Mouse (Mus musculus) adrenal gland, adult 2 months (tissue): ENCODE data around the gene Carns1. TPM values are rescaled to one million over a fixed set of nuclear protein-coding genes. Genes with fewer than 3 reads are reported as not detected.
A peak's percentile ranks its signal among the peaks of the same experiment; 100 is the strongest.

Source experiments
- DNase-seq: peaks from one replicate; pipeline ENCODE4 v3.0.0; 2021
- polyA plus RNA-seq: library from polyadenylated mRNA; depleted of rRNA; stranded (reverse); fragments of >200 nt; gene quantifications from 2 replicates; pipeline ENCODE4 v1.2.3, GENCODE M21; 2012
- total RNA-seq, 2 experiments: library from RNA; stranded (reverse); gene quantifications; 2 replicates each; pipeline ENCODE4 v1.2.3; 2021

Gene Carns1
- total and polyA plus RNA-seq, 3 experiments: 2.9 to 5.8 (median 3.8) TPM

DNA sequence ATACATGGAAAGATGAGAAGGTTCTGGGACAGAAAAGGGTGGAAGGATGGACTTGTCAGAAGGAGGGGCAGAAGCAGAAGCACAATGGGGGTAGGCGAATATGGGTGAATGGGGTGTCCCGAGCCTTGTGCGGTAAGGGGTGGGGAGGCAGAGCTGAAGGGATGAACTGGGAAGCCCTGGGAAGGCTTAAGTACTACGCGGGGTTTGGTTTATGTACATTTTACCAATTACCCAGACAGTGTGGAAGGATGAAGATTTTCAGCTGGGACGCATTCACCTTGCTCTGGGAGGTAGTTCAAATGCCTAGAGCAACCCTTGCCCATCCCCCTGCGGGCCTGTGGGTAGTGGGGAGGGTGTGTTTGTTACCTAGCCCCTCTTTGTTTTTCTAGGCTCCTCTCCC is 26.9 kb upstream of the Carns1 start:
- no peak for DNase-seq

DNA sequence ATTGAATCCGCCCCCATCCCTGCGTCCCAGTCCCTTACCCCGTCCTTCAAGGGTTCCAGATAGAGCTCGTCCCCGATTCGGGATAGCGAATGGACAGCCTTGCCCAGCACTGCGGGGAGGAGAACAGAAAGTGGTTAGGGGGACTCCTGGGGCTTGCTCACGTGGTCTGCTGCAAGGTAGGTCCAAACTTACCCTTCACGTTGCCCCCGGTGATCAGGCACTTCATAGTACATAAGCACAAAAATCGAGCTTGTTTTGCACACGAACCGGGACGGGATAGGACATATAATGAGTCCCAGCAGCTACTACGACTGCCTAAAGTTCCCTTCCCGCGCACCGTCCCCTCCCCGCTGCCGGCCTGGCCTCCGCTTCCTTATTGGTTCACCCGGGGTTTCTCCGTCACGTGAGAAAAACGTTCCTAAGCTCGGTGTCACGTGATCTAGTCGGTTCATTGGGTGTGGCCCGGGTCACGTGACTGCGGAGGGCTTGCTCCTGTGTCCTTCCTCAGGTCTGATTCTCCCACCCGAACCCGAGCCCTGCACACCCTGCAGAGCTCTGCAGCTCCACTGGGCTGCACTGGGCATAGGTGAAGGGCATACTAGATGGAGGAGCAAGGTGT is 26.1 kb upstream of the Carns1 start, which contains the start of gene Rad9a:
Gene Rad9a (minus strand): TSS at position 372 of the 619 bp plus-strand sequence.
- peak; percentile 96 for DNase-seq

DNA sequence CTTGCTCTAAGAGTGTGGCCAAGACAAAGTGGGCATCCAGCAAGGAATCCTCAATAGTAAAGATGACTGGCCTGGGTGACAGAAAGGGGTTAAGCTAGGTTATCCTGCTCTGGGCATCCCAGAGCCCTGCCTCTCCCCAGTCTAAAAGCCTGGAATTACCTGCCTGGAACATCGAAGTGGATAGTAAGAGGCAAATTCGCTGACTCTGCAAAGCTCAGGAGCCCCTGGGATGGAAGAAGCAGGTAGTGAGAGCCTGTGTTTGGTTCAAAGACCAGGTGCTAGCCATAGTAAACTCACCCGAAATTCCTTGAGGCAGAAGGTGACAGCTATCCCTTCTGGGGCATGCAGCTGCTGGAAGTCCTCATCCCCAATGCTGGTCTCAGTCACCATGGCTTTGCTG is 21.9 kb upstream of the Carns1 start:
- DNase-seq: no peak

DNA sequence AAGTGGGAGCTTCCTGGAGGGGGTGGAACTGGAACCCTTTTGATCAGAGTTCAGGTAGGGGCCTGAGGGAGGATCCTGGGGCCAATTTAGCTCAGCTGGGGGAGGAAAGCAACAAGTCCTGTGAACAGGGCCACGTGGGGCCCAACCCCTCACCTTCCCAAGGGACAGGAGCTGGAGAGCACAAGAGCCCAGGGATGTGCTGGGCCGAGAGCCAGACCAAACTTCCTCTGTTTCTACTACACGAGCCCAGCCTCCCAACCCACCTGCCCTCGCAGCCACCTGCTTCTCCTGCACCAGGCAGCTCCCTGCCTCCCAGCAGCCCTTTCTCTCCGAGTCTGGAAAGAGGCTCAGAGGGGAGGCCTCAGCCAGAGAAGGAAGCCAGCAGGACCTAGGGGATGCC is 21.3 kb upstream of the Carns1 start:
- peak; percentile 43 for DNase-seq

DNA sequence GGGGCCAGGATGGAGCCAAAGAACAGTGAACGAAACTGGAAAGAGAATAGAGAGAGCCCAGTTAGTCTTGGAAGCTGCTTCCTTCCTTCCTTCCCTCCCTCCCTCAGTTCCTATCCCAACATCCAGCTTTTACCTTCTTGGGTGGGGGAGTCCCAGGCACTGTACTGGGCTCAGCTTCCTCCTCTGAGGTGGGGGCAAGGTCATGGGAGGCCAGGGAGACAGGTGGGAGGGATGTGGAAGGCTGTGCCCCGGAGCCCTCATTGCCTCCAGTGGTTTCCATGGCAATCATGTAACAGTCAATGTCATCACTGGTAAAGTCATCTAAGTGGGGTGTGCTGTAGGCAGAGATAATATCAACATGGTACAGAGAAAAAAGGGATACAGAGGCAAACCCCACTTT is 20.8 kb upstream of the Carns1 start:
- no peak for DNase-seq

DNA sequence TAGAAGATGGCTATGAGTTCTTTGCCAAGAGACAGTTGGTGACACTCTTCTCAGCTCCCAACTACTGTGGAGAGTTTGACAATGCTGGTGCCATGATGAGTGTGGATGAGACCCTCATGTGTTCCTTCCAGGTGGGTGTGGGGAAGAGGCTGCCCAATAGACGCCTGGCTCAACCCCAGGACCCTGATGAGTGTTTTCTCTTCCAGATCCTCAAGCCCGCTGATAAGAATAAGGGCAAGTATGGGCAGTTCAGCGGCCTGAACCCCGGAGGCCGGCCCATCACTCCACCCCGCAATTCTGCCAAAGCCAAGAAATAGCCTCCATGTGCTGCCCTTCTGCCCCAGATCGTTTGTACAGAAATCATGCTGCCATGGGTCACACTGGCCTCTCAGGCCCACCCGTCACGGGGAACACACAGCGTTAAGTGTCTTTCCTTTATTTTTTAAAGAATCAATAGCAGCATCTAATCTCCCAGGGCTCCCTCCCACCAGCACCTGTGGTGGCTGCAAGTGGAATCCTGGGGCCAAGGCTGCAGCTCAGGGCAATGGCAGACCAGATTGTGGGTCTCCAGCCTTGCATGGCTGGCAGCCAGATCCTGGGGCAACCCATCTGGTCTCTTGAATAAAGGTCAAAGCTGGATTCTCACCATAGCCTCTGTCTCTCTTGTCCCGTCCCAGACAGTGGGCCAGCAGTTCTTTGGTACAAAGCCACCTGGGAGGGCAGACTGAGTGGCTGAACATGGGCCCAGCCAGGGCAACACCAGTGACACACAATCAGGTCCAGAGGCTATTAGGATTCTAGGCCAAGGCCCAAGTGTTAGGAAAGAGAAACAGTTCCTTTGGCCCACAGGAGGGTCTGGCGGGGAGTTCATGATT is 19.7 kb upstream of the Carns1 start:
- peak; percentile 64 for DNase-seq

DNA sequence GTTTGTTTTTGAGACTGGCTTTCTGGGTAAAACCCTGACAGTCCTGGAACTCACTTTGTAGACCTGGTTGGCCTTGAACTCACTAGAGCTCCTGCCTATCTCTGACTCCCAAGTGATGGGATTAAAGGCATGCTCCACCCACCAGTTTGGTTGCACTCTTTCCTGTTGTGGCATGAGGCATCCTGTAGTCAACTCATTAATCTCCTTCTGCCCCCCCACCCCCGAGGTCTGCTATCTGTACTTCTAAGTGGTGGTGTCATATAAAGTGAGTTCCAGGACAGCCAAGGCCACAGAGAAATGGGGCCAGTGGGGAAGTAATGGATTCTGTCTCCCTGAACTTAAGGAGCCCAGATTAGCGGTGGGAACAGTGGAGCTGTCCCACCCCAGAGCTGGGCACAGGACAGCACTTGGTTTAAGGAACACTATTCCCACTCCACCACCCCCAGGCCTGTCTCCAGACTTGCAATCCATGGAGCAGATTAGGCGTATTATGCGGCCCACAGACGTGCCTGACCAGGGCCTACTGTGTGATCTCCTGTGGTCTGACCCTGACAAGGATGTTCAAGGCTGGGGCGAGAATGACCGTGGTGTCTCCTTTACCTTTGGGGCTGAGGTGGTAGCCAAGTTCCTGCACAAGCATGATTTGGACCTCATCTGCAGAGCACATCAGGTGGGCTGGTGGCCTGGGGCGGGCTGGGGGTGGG is 18.9 kb upstream of the Carns1 start:
- DNase-seq: peak; percentile 59

DNA sequence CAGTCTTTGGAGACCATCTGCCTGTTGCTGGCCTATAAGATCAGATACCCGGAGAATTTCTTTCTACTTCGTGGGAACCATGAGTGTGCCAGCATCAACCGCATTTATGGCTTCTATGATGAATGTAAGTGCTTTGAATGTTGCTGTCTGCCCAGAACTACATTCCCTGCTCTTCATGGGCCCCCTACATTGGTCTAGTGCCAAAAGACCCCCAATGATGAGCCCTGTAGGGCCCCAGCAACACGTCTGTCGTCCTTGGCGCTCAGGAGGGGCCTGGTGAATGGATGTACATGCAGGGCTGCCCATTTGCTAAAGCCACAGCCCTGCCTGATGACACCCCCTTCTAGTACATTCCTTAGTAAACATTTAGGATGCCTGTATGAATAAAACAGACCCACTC is 17.9 kb upstream of the Carns1 start:
- DNase-seq: no peak

DNA sequence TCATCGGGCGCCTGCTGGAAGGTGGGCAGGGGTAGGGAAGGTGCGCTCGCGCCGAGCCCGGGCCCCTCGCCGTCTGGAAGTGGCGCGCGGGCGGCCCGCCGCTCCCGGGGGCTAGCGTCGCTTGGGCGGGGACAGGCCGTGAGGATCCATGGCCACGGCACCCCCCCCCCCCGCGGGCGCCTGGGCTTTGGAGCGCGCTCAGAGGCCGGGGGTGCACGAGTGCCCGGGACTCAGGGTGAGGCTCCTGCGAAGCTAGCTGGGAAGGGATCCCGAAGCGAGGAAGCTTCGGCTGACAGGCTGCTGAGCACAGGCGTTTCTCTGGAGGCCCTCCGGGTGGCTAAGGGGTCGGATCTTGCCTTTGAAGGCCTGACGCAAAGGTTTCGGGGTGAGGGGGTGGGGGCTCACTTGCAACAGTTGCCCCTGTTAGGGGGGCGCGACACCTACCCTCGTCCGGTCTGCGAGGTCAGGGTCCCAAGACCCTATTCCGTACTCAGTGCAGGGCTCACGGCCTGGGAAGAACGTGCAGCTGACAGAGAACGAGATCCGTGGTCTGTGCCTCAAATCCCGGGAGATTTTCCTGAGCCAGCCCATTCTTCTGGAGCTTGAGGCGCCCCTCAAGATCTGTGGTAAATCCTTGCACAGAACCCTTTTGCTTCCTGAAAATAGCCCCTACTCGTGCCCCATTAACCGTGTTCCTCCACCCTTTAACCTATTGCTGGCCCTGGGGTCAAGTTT is 17.1 kb upstream of the Carns1 start:
- DNase-seq: no peak

DNA sequence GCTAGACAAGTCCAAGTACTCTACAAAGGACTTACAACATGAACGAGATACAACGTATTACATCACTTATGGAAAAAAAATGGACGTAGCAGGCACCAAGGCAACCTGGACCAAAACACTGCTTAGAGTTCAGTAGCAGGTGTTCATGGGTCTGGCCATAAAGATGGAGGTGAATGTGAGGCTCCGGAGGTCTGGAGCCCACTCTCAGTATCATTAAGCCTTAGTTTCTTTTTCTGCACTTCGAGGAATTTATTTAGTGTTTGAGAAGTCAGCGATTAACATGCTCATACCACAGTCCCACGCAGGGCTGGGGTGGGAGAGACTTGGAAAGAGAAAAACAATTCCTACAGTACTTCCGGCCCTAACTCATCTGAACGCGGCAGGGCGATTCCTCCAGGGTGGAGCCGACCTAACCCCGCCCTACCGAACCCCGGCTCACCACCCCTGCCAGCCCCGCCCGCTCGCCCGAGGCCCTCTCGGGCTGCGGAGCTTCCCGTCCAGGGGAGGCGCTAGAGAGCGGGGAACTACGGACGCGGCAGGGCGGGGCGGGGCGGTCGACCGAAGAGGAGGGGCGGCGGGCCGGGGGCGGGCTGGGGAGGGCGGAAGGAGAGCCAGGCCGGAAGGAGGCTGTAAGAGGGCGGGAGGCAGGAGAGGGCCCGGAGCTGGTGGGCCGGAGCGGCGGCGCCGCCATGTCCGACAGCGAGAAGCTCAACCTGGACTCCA is 16.4 kb upstream of the Carns1 start, which contains the start of gene Ppp1ca:
Gene Ppp1ca (plus strand): TSS at position 538 of the 723 bp plus-strand sequence.
- DNase-seq: peak; percentile 97

DNA sequence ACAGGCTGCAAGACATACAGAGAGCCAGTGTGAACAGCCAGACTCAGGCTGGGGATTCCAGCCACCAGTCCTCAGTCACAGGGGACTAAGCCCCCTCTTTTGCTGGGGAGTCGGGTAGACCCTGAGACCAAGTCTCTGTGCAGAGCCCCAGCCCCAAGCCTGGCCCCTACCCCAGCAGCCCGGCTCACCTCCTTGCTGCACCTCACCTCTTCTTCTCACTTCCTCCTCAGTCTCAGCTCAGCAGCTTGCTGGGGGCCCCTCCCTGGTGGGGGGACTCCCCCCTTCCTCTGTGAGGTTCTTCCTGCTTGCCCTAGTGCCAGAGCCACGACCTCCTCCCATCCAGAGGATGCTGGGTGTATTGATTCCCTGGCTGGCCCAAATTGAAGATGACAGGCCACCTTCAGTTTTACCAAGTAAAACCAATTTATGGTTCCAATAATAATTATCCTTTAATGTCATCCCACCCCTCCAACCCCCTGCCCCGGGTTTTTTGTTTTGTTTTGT is 15.6 kb upstream of the Carns1 start, which contains the start of gene Tbc1d10c:
Gene Tbc1d10c (minus strand): TSS at position 454 of the 504 bp plus-strand sequence.
- peak; percentile 33 for DNase-seq

DNA sequence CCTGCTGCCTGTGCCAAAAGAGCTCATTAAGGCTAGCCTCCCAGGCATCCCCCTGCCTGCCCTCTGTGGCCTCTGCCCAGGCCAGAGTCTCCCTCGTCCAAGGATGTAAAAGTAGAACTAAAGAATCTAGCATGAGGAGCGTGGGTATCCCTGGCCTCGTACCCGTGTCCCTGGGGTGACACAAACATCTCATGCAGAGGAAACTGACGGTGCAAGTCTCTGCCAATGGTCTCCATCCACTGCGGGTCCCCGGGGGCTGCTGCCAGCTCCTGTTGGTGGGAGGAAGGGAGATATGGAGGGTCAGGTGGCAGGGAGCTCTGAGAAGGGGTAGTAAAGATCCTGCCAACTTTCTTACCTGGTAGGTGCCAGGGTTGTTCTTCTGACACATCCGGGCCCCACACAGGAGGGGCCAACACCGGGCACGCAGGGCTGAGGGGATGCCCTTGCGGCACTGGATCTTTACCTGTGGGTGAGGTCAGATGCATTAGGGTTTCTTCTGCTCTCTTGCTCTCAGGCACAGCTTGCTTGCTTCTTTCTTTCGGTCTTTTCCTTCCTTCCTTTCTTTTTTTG is 13.9 kb upstream of the Carns1 start:
- DNase-seq: no peak

DNA sequence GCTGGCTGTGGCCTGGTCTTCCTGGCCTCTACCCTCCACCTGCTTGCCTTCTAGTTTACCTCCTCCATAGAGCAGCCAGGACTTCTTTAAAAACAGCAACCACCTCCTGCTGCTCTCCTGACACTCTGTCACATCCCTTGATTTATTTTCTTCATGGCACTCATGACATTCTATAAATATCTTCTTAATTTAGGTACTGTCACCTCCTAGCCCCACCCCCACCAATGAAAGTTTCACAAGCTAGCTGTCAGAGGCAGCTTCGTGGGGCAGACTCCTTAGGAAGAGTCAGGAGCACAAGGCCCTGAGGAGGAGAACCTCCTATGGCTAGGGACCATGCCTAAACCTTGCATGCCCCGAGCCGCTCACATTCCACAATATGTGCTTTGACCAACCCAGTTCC is 12.0 kb upstream of the Carns1 start:
- DNase-seq: no peak

DNA sequence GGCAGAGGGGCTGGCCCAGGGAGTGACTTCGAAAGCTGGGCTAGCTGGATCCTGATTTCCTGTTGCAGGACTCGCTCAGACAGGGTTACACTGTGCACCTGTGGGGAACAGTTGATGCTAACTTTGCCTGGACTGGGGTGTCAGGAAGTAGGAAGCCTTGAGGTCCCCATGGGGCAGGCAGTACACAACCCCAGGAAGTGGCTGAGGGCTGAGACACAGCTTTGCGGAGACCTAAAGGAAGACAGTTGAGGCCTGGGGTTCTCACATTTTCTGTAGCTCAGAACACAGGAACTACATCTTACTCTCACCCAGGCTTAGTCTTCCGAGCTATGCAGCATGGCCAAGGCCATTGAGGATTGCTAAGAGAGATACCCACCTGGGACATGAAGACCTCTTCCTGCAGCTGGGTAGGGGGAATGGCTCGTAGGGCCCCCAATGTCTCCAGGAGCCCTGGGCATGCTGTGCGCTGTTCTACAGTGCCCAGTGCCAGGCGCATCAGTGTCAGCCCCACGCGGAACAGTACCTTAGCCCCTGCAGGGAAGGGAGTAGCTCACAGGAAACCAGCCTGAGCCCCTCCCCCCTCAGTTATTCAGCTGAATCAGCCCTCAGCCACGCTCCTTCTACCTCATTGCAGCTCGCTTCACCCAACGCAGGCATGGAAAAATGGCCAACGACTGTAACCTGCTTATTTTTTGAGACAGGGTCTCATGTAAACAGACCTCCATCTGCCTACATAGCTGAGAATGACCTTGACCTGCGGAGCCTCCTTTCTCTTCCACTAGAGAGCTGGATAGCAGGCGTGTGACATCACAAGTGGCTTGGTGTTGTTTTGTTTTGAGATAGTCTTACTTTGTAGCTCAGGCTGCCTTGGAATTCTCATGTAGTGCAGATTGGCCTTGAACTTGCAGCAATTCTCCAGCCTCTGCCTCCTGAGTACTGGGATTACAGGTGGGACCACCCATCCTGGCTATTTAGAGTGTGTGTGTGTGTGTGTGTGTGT is 10.0 kb upstream of the Carns1 start:
- no peak for DNase-seq

DNA sequence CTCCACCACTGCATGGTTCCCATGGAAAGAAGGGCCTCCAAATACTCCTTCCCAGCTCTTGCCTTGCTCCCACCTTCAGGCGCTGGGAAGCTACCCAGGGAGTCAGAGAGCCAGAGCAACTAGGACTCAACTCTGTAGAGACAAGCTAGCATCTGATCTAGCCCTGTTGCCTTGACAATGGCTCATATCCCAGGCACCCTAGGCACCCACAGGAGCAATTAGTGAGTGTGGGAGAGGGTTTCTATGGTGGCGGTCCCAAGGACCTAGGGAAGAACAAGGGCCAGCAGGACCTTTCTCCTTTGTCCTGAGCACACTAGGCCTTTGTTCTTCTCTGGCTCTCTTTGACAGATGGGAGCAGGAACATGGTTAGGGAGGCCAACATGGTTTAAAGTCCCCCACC is 8.4 kb upstream of the Carns1 start:
- no peak for DNase-seq

DNA sequence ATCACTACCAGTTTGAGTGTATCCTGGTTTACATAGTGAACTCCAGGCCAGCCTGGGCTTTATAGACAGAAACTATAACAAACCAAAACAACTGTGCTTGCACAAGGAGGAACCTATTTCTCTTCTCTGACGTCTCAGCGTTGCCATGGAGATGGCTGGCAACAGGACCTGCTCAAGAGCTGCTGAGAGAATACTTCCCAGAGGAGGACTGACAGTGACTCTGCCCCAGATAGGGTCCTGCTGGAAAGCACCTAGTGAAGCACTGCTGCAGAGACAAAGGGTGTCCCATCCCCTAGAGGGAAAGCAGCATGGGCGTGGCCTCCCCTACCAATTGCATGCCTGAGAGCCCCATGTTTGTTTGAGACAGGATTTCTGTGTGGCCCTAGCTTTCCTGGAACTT is 6.6 kb upstream of the Carns1 start:
- DNase-seq: peak; percentile 81

DNA sequence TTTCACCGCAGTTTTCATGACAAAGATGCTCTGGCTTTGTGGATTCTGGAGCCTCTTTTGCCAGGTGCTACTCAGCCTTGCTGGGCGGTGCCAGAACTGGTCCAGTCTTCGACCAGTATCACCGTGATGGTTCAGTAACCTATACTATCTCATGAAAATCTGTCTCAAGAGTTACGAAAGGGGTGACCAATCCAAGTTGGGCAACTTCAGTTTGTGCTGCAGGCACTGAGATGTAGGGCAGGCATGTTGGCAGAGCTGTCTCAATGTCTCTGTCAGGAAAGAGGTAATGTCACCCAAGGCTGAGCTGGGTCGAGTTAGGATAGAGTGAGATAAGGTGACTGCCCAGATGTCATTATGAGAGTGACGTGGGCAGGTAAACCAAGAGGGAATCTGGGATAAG is 5.1 kb upstream of the Carns1 start:
- DNase-seq: no peak

DNA sequence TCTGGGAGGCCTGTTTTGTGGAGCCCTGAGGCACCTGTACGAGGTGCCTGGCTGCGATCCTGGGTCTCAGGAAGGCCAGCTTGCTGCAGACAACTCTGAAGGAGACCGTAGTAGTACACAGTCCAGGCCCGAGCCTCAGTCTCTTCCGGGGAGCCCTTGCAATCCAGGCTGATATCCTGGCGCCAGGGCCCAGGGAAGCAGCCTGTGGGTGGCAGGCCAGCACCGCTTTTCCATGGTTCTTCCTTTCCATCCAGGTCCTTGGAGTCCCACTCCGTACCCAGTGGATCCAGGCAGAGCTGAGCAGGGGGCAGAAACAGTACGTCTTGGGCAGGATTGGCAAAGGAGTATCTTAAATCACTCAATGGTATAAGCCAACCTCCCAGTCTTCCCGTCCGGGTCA is 2.4 kb downstream of the Carns1 start:
- DNase-seq: peak; percentile 12
